Mouse (Mus musculus) embryonic fibroblast, embryonic 13.5 days (primary cell): Measurements from ENCODE around the gene Vsx1.

ENCODE experiments used
- CTCF ChIP-seq: IDR thresholded peaks from 2 replicates; pipeline ENCODE4 v1.5.1; 2011; ENCODE audit warnings: mild to moderate bottlenecking, control low read depth, low read length, moderate library complexity, borderline replicate concordance; ENCODE audit not compliant: insufficient read depth
- POLR2A ChIP-seq: IDR thresholded peaks from 2 replicates; pipeline ENCODE4 v1.6.1; 2011; ENCODE audit warnings: low read depth, mild to moderate bottlenecking, control low read depth, low read length, moderate library complexity

- TF ChIP-seq CTCF (no peak), POLR2A (no peak)
Measured at GRCm38 (mm10) chr2:150684451-150684850, 4.7 kb downstream of the Vsx1 start.
